Mouse (Mus musculus): ENCODE measurements around the gene Top3a. TPM values are rescaled to one million over a fixed set of nuclear protein-coding genes. Genes with fewer than 3 reads are reported as not detected.

Top3a gene
- polyA plus RNA-seq, 1 experiment from 2014 or later = 10.6 TPM

- no peak for ATAC-seq
- no peaks in the 10 kb centered on the region for H3K27me3 ChIP-seq
- no peak overlapping the region for H3K4me3 ChIP-seq (replicated peaks)
- no peaks in the 10 kb centered on the region for H3K9me3 ChIP-seq
- no peak overlapping the region for H3K4me2 ChIP-seq (replicated peaks)
- WGBS = 88% methylated on average over 4 of the region's 4 CpGs
- H3K36me3 ChIP-seq = peaks cover 13% of the 10 kb centered on the region; the same call in 1 of the 2 replicates
- H3K27ac ChIP-seq = no peak overlapping the region
- no peak overlapping the region for H3K9ac ChIP-seq (replicated peaks)
- H3K4me1 ChIP-seq (replicated peaks) = no peaks in the 10 kb centered on the region
These were observed 22.8 kb upstream of the Top3a start for GRCm38 (mm10) chr11:60799977-60800376.

DNA sequence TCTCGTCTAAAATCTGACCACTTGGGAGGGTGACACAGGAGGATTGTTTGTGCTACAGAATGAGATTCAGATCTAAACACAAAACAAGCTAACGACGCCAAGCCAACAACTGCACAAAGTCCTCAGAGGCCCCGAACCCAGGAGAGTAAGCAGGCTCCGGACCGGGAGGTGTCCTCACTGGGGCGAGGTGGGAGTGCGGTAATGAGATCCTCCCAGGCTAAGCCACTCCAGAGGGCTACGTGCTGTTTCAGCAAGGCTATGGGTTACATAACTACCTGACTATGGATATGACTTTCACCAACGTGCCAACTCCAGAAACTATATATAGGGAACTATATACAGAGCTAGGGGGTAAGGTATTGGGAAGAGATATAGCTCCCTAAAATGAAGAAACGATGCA, 19.2 kb upstream of the Top3a start:
- no peak overlapping the region for H3K4me2 ChIP-seq (replicated peaks)
- H3K27me3 ChIP-seq = no peaks in the 10 kb centered on the region
- no peaks in the 10 kb centered on the region for H3K4me1 ChIP-seq (replicated peaks)
- ATAC-seq = no peak
- H3K4me3 ChIP-seq (replicated peaks) = no peak overlapping the region
- no peak overlapping the region for H3K9ac ChIP-seq (replicated peaks)
- no peak overlapping the region for H3K27ac ChIP-seq
- WGBS = 94% methylated on average over 11 of the region's 11 CpGs
- H3K9me3 ChIP-seq = no peaks in the 10 kb centered on the region
- peaks cover 23% of the 10 kb centered on the region for H3K36me3 ChIP-seq

GRCm38 (mm10) chr11:60790472-60790871, 13.3 kb upstream of the Top3a start:
- no peaks in the 10 kb centered on the region for H3K27me3 ChIP-seq
- H3K4me3 ChIP-seq (replicated peaks) = no peak overlapping the region
- H3K36me3 ChIP-seq = peaks cover 62% of the 10 kb centered on the region
- no peaks in the 10 kb centered on the region for H3K9me3 ChIP-seq
- no peak overlapping the region for H3K27ac ChIP-seq
- peaks cover 5% of the 10 kb centered on the region; the same call in 1 of the 2 replicates for H3K4me1 ChIP-seq (replicated peaks)
- no peak overlapping the region for H3K4me2 ChIP-seq (replicated peaks)
- 90% methylated on average over 2 of the region's 2 CpGs for WGBS
- ATAC-seq = no peak
- no peak overlapping the region for H3K9ac ChIP-seq (replicated peaks)

- Histone ChIP-seq H3K4me2 (replicated peaks) (no peak overlapping the region), H3K9ac (replicated peaks) (no peak overlapping the region), H3K27ac (no peak overlapping the region), H3K4me3 (replicated peaks) (no peak overlapping the region), H3K4me1 (replicated peaks) (peaks cover 9% of the 10 kb centered on the region), H3K36me3 (peaks cover 73% of the 10 kb centered on the region), H3K9me3 (no peaks in the 10 kb centered on the region), H3K27me3 (no peaks in the 10 kb centered on the region)
- no peak for ATAC-seq
- 48% methylated on average over 1 of the region's 1 CpGs for WGBS
These were observed 10.4 kb upstream of the Top3a start for GRCm38 (mm10) chr11:60787595-60787994.

- Histone ChIP-seq H3K27me3 (no peaks in the 10 kb centered on the region), H3K27ac (no peak overlapping the region), H3K9ac (replicated peaks) (no peak overlapping the region), H3K9me3 (no peaks in the 10 kb centered on the region), H3K4me1 (replicated peaks) (peaks cover 42% of the 10 kb centered on the region), H3K4me2 (replicated peaks) (no peak overlapping the region), H3K36me3 (peaks cover 81% of the 10 kb centered on the region), H3K4me3 (replicated peaks) (no peak overlapping the region)
- no peak for ATAC-seq
- WGBS = 92% methylated on average over 8 of the region's 8 CpGs
These were observed 7.2 kb upstream of the Top3a start for GRCm38 (mm10) chr11:60784179-60784922.

- H3K4me1 ChIP-seq (replicated peaks) = peaks cover 74% of the 10 kb centered on the region
- H3K9me3 ChIP-seq = no peaks in the 10 kb centered on the region
- H3K27ac ChIP-seq = no peak overlapping the region
- ATAC-seq = no peak
- peak overlapping the region; percentile 51 for H3K4me2 ChIP-seq (replicated peaks)
- H3K4me3 ChIP-seq (replicated peaks) = peak overlapping the region; percentile 26
- H3K36me3 ChIP-seq = peaks cover 44% of the 10 kb centered on the region
- H3K27me3 ChIP-seq = no peaks in the 10 kb centered on the region
- H3K9ac ChIP-seq (replicated peaks) = peak overlapping the region; percentile 60; the same call in 1 of the 2 replicates
- WGBS = 93% methylated on average over 10 of the region's 10 CpGs
These were observed 2.6 kb upstream of the Top3a start for GRCm38 (mm10) chr11:60779673-60780189.

DNA sequence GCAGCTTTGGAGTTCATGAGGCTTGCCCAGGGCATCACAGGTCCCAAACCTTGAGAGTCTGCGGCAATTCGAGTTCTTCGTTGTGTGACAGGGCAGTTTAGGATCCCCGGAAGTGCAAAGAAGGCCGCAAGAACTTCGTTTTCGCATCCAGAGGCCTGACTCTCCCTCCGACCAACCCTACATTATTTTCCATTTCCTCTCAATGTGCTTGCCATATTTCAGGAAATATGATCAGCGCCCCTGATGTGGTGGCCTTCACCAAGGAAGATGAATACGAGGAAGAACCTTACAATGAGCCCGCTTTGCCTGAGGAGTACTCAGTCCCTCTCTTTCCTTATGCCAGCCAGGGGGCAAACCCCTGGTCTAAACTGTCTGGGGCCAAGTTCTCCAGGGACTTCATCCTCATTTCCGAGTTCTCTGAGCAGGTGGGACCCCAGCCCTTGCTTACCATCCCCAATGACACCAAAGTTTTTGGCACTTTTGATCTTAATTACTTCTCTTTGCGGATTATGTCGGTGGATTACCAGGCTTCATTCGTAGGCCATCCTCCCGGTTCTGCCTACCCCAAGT, 721 bp upstream of the Top3a start:
- Histone ChIP-seq H3K4me2 (replicated peaks) (peak overlapping the region; percentile 91), H3K27me3 (no peaks in the 10 kb centered on the region), H3K9ac (replicated peaks) (peak overlapping the region; percentile 79), H3K9me3 (no peaks in the 10 kb centered on the region), H3K4me3 (replicated peaks) (peak overlapping the region; percentile 87), H3K4me1 (replicated peaks) (peaks cover 80% of the 10 kb centered on the region), H3K36me3 (peaks cover 30% of the 10 kb centered on the region), H3K27ac (peak overlapping the region; percentile 72)
- ATAC-seq = no peak
- 29% methylated on average over 16 of the region's 16 CpGs for WGBS

- Histone ChIP-seq H3K27ac (peak overlapping the region; percentile 72; the same call in 1 of the 2 replicates), H3K9me3 (no peaks in the 10 kb centered on the region), H3K4me1 (replicated peaks) (peaks cover 63% of the 10 kb centered on the region), H3K9ac (replicated peaks) (peak overlapping the region; percentile 79), H3K4me2 (replicated peaks) (peak overlapping the region; percentile 91), H3K27me3 (no peaks in the 10 kb centered on the region), H3K4me3 (replicated peaks) (peak overlapping the region; percentile 87), H3K36me3 (peaks cover 19% of the 10 kb centered on the region)
- WGBS = 4% methylated on average over 17 of the region's 17 CpGs
- ATAC-seq = no peak
These were observed 897 bp downstream of the Top3a start for GRCm38 (mm10) chr11:60776107-60776828.

- Histone ChIP-seq H3K4me3 (replicated peaks) (peak overlapping the region; percentile 87), H3K27ac (no peak overlapping the region), H3K9ac (replicated peaks) (peak overlapping the region; percentile 46), H3K27me3 (no peaks in the 10 kb centered on the region), H3K9me3 (no peaks in the 10 kb centered on the region), H3K4me1 (replicated peaks) (peaks cover 56% of the 10 kb centered on the region), H3K4me2 (replicated peaks) (peak overlapping the region; percentile 91), H3K36me3 (peaks cover 18% of the 10 kb centered on the region)
- no peak for ATAC-seq
- 56% methylated on average over 6 of the region's 6 CpGs for WGBS
These were observed 1.6 kb downstream of the Top3a start for GRCm38 (mm10) chr11:60775578-60775977.

- no peak for ATAC-seq
- no peaks in the 10 kb centered on the region for H3K9me3 ChIP-seq
- H3K27me3 ChIP-seq = no peaks in the 10 kb centered on the region
- no peak overlapping the region for H3K4me3 ChIP-seq (replicated peaks)
- H3K27ac ChIP-seq = no peak overlapping the region
- H3K4me2 ChIP-seq (replicated peaks) = peak overlapping the region; percentile 91
- H3K4me1 ChIP-seq (replicated peaks) = peaks cover 49% of the 10 kb centered on the region
- 89% methylated on average over 1 of the region's 1 CpGs for WGBS
- H3K36me3 ChIP-seq = peaks cover 12% of the 10 kb centered on the region
- H3K9ac ChIP-seq (replicated peaks) = peak overlapping the region; percentile 46; the same call in 1 of the 2 replicates
These were observed 2.3 kb downstream of the Top3a start for GRCm38 (mm10) chr11:60774841-60775240.

- no peak overlapping the region for H3K27ac ChIP-seq
- WGBS = 89% methylated on average over 3 of the region's 3 CpGs
- no peak overlapping the region for H3K9ac ChIP-seq (replicated peaks)
- no peak for ATAC-seq
- no peak overlapping the region for H3K4me3 ChIP-seq (replicated peaks)
- H3K4me2 ChIP-seq (replicated peaks) = no peak overlapping the region
- no peaks in the 10 kb centered on the region for H3K27me3 ChIP-seq
- peaks cover 6% of the 10 kb centered on the region; the same call in 1 of the 2 replicates for H3K36me3 ChIP-seq
- no peaks in the 10 kb centered on the region for H3K9me3 ChIP-seq
- peaks cover 43% of the 10 kb centered on the region for H3K4me1 ChIP-seq (replicated peaks)
These were observed 2.9 kb downstream of the Top3a start for GRCm38 (mm10) chr11:60774158-60774689.

- 80% methylated on average over 4 of the region's 4 CpGs for WGBS
- H3K9me3 ChIP-seq = no peaks in the 10 kb centered on the region
- H3K27ac ChIP-seq = no peak overlapping the region
- H3K27me3 ChIP-seq = no peaks in the 10 kb centered on the region
- no peaks in the 10 kb centered on the region for H3K36me3 ChIP-seq
- no peak overlapping the region for H3K4me2 ChIP-seq (replicated peaks)
- peaks cover 29% of the 10 kb centered on the region for H3K4me1 ChIP-seq (replicated peaks)
- no peak overlapping the region for H3K9ac ChIP-seq (replicated peaks)
- no peak overlapping the region for H3K4me3 ChIP-seq (replicated peaks)
- no peak for ATAC-seq
These were observed 5.0 kb downstream of the Top3a start for GRCm38 (mm10) chr11:60772161-60772560.
